Mouse (Mus musculus) stomach, postnatal 0 days (tissue): ENCODE measurements around the gene Mtfr1l.

Experiments
- CTCF ChIP-seq: IDR thresholded peaks from 2 replicates; pipeline ENCODE4 v1.5.1; 2016; ENCODE audit warnings: antibody characterized with exemption, low read depth, mild to moderate bottlenecking, moderate library complexity
- EP300 ChIP-seq: optimal IDR thresholded peaks from 2 replicates; pipeline ENCODE3; 2016; ENCODE audit warnings: antibody characterized with exemption

GRCm38 (mm10) chr4:134505303-134505789 is 29.8 kb downstream of the Mtfr1l start:
- TF ChIP-seq EP300: no peak
- TF ChIP-seq CTCF: no peak
